Mouse (Mus musculus): ENCODE measurements around the gene Tanc2.

GRCm38 (mm10) chr11:105541366-105541765 is 48.4 kb upstream of the Tanc2 start:
- TF ChIP-seq CTCF (IDR thresholded peaks at IDR 0.05; ENCODE audit: borderline replicate concordance, control insufficient read depth, extremely low read depth, insufficient read depth, low read length, poor library complexity) (no peak), POLR2A (IDR thresholded peaks at IDR 0.05; ENCODE audit: control insufficient read depth, extremely low read depth, insufficient read depth, low read length, poor library complexity) (no peak)

All from thymus, adult 2 months (tissue).